Mouse (Mus musculus): Measurements from ENCODE around the gene Apol7e. TPM values are rescaled to one million over a fixed set of nuclear protein-coding genes. Genes with fewer than 3 reads are reported as not detected.
"Not testable (repeated sequence)": the region's sequence is repeated elsewhere in the genome, so short reads cannot be mapped to it uniquely, and the experiment has no call there.

The Apol7e gene
- polyA plus RNA-seq, 1 experiment from 2014 or later = 0.51 TPM

GRCm38 (mm10) chr15:77724208-77724911, 25.7 kb downstream of the Apol7e start:
- H3K9me3 ChIP-seq; H3K27me3 ChIP-seq (replicated peaks); H3K4me1 ChIP-seq; H3K36me3 ChIP-seq; H3K4me2 ChIP-seq; H3K27ac ChIP-seq; H3K4me3 ChIP-seq (replicated peaks); ATAC-seq (ENCODE audit: insufficient read depth, low FRiP score, low read depth); H3K9ac ChIP-seq: not testable (repeated sequence)
- 27% methylated on average over 2 of the region's 10 CpGs for WGBS

DNA sequence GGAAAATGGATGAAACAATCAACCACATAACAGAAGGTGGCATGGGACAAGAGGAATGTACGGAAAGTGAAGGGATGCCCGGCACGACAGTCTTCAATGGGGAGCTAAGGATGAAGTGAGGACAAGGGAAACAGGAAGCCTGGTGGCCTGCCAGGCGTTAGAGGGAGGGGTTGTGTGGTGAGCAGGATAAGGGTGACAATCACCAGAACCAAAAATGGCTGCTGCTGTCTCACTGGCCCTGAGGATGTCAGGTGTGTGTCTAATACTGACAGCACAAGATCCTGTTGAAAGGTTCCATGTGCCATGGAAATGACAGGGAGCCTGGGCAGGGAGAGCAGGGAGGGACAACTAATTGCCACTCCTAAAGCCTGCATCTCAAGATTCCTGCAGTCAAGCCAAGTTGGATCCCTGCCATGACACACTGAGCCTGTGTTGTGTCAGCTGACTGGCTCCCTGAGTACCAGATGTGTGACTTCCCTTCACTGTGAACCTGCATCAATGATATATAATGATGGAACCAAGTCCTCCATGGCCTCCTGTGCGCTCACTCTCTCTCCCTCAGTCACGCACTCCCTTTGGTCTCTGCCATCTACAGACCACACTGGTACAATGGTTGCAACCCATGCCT, 26.9 kb downstream of the Apol7e start:
- not testable (repeated sequence) for H3K27ac ChIP-seq; H3K4me1 ChIP-seq; H3K36me3 ChIP-seq; ATAC-seq (ENCODE audit: insufficient read depth, low FRiP score, low read depth); H3K27me3 ChIP-seq (replicated peaks); H3K4me2 ChIP-seq; H3K9me3 ChIP-seq; H3K9ac ChIP-seq; H3K4me3 ChIP-seq (replicated peaks)
- 68% methylated on average over 6 of the region's 6 CpGs for WGBS

GRCm38 (mm10) chr15:77727139-77727538, 28.5 kb downstream of the Apol7e start:
- 4% methylated on average over 3 of the region's 3 CpGs for WGBS
- not testable (repeated sequence) for H3K4me2 ChIP-seq
- peak; percentile 36; the same call in 1 of the 2 replicates for ATAC-seq (ENCODE audit: insufficient read depth, low FRiP score, low read depth)

DNA sequence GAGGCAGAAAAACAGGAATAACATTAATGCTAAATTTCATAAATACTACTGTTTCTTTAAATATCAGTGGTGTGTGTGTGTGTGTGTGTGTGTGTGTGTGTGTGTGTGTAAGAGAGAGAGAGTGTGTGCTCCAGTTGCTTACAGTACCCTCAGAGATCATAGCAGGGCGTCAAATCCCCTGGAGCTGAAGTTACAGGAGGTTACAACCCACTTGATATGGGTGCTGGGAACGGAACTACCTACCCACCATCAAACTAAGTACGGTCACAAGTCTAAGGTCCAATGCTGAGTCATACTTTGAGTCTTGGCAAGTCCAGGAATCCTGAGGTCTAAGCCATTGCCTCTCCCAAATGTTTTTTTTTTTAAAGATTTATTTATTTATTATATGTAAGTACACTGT, 29.1 kb downstream of the Apol7e start:
- H3K4me2 ChIP-seq; H3K27me3 ChIP-seq (replicated peaks); ATAC-seq (ENCODE audit: insufficient read depth, low FRiP score, low read depth); H3K27ac ChIP-seq; H3K4me3 ChIP-seq (replicated peaks); H3K4me1 ChIP-seq; H3K9me3 ChIP-seq; H3K9ac ChIP-seq; H3K36me3 ChIP-seq: not testable (repeated sequence)
- WGBS = 78% methylated on average over 3 of the region's 3 CpGs

More at GRCm38 (mm10) chr15:77727139-77727538, 28.5 kb downstream of the Apol7e start:
- not testable (repeated sequence) for H3K9ac ChIP-seq; H3K27ac ChIP-seq; H3K4me3 ChIP-seq (replicated peaks); H3K9me3 ChIP-seq; H3K4me1 ChIP-seq; H3K27me3 ChIP-seq (replicated peaks); H3K36me3 ChIP-seq

GRCm38 (mm10) chr15:77728739-77729138, 30.1 kb downstream of the Apol7e start, which contains the start of gene Apol9b:
Gene Apol9b (plus strand): TSS chr15:77729039.
- not testable (repeated sequence) for H3K36me3 ChIP-seq; H3K9ac ChIP-seq; H3K27ac ChIP-seq; H3K4me3 ChIP-seq (replicated peaks); H3K4me1 ChIP-seq; ATAC-seq (ENCODE audit: insufficient read depth, low FRiP score, low read depth); H3K4me2 ChIP-seq; H3K27me3 ChIP-seq (replicated peaks); H3K9me3 ChIP-seq
- 85% methylated on average over 1 of the region's 4 CpGs for WGBS

- no peak for ATAC-seq (ENCODE audit: insufficient read depth, low FRiP score, low read depth)
- Histone ChIP-seq H3K27ac (no peak overlapping the region), H3K4me1 (no peaks in the 10 kb centered on the region), H3K27me3 (replicated peaks) (no peaks in the 10 kb centered on the region), H3K4me3 (replicated peaks) (no peak overlapping the region), H3K4me2 (no peak overlapping the region), H3K9me3 (no peaks in the 10 kb centered on the region), H3K9ac (no peak overlapping the region), H3K36me3 (no peaks in the 10 kb centered on the region)
- WGBS = 91% methylated on average over 5 of the region's 5 CpGs
Measured at GRCm38 (mm10) chr15:77731605-77732004, 32.9 kb downstream of the Apol7e start.

- H3K4me1 ChIP-seq; H3K27ac ChIP-seq; ATAC-seq (ENCODE audit: insufficient read depth, low FRiP score, low read depth); H3K9ac ChIP-seq; H3K9me3 ChIP-seq; H3K4me3 ChIP-seq (replicated peaks); H3K4me2 ChIP-seq; H3K27me3 ChIP-seq (replicated peaks); H3K36me3 ChIP-seq: not testable (repeated sequence)
- 72% methylated on average over 10 of the region's 10 CpGs for WGBS
Measured at GRCm38 (mm10) chr15:77732851-77733250, 34.2 kb downstream of the Apol7e start.

GRCm38 (mm10) chr15:77733380-77733779, 34.7 kb downstream of the Apol7e start:
- WGBS = 57% methylated on average over 8 of the region's 8 CpGs

DNA sequence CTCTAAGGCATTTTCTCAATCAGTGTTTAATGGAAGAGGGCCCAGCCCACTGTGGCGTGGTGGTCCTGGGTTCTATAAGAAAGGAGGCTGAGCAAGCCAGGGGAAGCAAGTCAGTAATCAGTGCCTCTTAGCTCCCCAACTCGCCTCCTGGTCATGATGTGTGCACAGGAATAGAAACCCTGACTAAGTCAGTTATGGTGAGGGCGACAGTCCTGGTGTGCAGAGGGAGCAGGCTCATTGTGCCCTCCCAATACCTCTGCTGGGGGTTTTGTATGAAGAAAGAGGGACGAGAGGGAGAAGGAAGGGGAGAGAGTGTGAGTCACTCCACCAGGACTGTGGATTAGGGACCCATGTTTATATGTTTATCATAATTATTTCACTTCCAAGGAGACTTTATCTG, 35.2 kb downstream of the Apol7e start:
- not testable (repeated sequence) for H3K4me3 ChIP-seq (replicated peaks); H3K9me3 ChIP-seq; H3K4me1 ChIP-seq; H3K4me2 ChIP-seq; H3K36me3 ChIP-seq; ATAC-seq (ENCODE audit: insufficient read depth, low FRiP score, low read depth); H3K27ac ChIP-seq; H3K27me3 ChIP-seq (replicated peaks); H3K9ac ChIP-seq
- WGBS = 63% methylated on average over 4 of the region's 4 CpGs

More at GRCm38 (mm10) chr15:77733380-77733779, 34.7 kb downstream of the Apol7e start:
- H3K4me1 ChIP-seq; H3K27me3 ChIP-seq (replicated peaks); H3K9me3 ChIP-seq; ATAC-seq (ENCODE audit: insufficient read depth, low FRiP score, low read depth); H3K4me2 ChIP-seq; H3K9ac ChIP-seq; H3K27ac ChIP-seq; H3K36me3 ChIP-seq; H3K4me3 ChIP-seq (replicated peaks): not testable (repeated sequence)

GRCm38 (mm10) chr15:77740511-77741297, 42.0 kb downstream of the Apol7e start:
- Histone ChIP-seq H3K4me3 (replicated peaks) (no peak overlapping the region), H3K9me3 (no peaks in the 10 kb centered on the region), H3K4me2 (no peak overlapping the region), H3K36me3 (no peaks in the 10 kb centered on the region), H3K9ac (no peak overlapping the region), H3K27me3 (replicated peaks) (no peaks in the 10 kb centered on the region), H3K4me1 (no peaks in the 10 kb centered on the region), H3K27ac (no peak overlapping the region)
- 66% methylated on average over 9 of the region's 9 CpGs for WGBS
- peak; percentile 72 for ATAC-seq (ENCODE audit: insufficient read depth, low FRiP score, low read depth)

DNA sequence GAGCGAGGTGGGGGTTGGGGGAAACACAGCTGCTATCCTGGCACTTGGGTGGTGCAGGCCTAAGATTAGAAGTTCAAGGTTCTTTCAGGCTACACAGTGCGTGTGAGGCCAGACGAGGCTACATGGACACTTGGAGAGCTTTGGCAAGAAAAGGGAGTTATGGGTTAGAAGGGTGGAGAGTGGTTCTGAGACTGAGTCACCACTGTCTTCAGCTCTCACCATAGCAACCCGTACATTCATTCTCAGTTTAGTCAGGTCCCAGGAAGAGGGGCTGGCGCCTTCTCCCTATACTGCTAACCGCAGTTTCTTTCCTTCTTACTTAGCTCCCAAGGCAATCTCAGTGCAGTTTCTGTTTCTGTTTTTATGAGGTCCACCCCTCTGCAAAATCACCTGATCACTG, 42.9 kb downstream of the Apol7e start:
- not testable (repeated sequence) for H3K9me3 ChIP-seq; ATAC-seq (ENCODE audit: insufficient read depth, low FRiP score, low read depth); H3K4me1 ChIP-seq; H3K4me2 ChIP-seq; H3K9ac ChIP-seq; H3K27me3 ChIP-seq (replicated peaks); H3K4me3 ChIP-seq (replicated peaks); H3K27ac ChIP-seq; H3K36me3 ChIP-seq
- 63% methylated on average over 6 of the region's 6 CpGs for whole genome bisulfite sequencing

DNA sequence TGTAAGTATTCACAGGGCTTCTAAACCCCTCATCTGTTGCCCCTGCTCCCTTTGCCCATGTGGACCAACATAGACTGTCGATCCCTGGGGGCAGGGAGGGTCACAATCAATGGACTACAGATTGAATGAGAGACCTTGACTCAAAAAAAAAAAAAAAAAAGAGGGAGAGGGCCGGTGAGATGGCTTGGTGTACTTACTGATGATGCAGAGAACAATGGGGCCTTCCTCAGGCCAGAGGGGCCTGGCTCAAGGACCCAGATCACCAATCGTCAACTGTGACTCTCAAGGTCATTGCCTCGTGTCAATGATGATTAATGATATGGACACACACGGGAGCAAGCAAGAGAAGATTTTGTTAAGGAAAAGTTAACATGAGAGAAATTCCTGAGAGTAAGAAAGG, 46.0 kb downstream of the Apol7e start:
- Histone ChIP-seq H3K27ac (no peak overlapping the region), H3K4me3 (replicated peaks) (no peak overlapping the region), H3K27me3 (replicated peaks) (0 out of 2 replicates have a peak, but pooled peaks cover 3% of the 10 kb centered on the region), H3K9me3 (no peaks in the 10 kb centered on the region), H3K4me1 (no peaks in the 10 kb centered on the region), H3K36me3 (no peaks in the 10 kb centered on the region), H3K9ac (no peak overlapping the region), H3K4me2 (no peak overlapping the region)
- no peak for ATAC-seq (ENCODE audit: insufficient read depth, low FRiP score, low read depth)
- 30% methylated on average over 5 of the region's 5 CpGs for WGBS

Data from stomach, embryonic 15.5 days (tissue).